Mouse (Mus musculus) layer of hippocampus, adult 8-10 months (tissue): Measurements from ENCODE around the gene Meis2. TPM values are rescaled to one million over a fixed set of nuclear protein-coding genes. Genes with fewer than 3 reads are reported as not detected.

Source experiments
- DNase-seq, 2 experiments: peaks; one replicate each; pipeline ENCODE4 v3.0.0; 2022; ENCODE audit warnings: low spot score in 2 of 2
- total RNA-seq, 4 experiments: library from RNA; stranded (reverse); gene quantifications; 2 replicates each; pipeline ENCODE4 v1.2.4; 2022

The Meis2 gene
- total RNA-seq, 4 experiments from 2014 or later = 43.4 to 69.1 (median 50.4) TPM

DNA sequence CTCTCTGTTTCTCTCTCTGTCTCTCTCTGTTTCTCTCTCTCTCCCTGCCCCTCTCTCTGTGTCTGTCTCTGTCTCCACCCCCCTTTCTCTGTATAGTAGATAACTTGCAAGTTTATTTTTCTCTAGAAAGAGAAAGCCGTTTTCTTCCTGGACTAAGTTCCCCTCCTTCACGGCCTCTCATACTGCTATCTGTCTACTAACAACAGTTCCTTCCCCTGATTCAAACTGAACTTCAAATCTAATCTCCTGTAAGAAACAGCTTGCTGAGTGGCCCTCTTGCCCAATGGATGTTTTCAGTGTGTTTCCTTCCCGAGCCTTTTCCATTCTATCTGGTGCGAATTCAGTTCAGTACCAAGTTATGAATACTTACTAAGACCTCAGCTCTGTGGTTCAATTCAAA, 155.4 kb downstream of the Meis2 start:
- no peak for DNase-seq

DNA sequence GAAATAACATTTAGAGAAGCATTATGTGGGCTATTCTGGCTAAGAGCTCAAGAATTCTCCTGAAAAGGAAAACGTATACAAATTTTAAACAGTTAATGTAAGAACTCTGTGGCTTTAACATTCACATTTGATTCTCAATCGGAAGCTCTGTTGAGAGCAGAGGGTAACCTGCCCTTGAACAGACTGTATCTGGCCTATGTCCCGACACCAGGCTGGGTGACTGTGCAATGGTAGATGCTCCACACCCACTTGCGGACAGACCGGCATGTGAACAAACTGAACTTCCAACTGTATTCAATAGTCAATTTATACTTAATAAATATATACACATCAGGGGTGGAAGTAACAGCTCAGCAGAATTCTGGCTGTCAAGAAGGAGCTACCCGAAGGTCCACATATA, 164.6 kb downstream of the Meis2 start:
- no peak for DNase-seq

- no peak for DNase-seq
Observed at GRCm38 (mm10) chr2:115897559-115897958, 168.1 kb downstream of the Meis2 start.

DNA sequence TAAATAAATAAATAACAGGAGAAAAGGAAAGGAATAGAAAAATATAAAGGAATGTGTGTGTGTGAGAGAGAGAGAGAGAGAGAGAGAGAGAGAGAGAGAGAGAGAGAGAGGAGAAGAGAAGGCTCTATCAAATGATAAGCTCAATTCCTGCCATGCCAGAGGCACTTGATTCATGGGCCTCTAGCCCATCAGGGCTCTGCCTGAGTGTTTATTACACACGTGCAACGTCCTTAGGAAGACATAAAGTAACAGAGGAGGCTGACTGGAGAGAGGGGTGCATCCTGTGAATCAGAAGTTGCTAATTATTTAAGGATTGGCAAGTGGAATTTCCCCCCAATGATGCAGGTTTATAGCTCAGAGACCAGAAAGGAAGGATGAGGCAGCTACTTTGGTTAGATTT, 168.6 kb downstream of the Meis2 start:
- DNase-seq = no peak

- no peak for DNase-seq
Observed at GRCm38 (mm10) chr2:115895717-115896116, 169.9 kb downstream of the Meis2 start.

- no peak for DNase-seq
Observed at GRCm38 (mm10) chr2:115895256-115895655, 170.4 kb downstream of the Meis2 start.

DNA sequence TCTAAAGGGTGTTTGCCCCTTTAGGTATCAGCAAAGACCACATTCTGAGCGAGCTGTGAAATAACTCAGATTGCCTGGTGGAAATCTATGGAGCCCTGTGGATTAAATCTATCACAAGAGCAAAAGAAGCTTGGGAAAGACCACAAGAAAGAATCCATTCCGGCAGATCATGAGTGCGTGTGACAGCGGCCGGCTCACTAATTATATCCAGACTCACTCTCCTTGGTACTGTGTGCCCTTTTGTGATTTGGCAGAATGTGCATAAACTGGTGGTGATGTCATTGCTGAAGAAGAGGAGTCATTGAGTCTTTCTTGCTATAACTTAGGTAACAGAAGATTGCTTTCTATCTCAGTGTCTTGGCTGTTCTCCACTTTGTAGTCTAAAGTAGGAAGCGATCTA, 172.5 kb downstream of the Meis2 start:
- no peak for DNase-seq

DNA sequence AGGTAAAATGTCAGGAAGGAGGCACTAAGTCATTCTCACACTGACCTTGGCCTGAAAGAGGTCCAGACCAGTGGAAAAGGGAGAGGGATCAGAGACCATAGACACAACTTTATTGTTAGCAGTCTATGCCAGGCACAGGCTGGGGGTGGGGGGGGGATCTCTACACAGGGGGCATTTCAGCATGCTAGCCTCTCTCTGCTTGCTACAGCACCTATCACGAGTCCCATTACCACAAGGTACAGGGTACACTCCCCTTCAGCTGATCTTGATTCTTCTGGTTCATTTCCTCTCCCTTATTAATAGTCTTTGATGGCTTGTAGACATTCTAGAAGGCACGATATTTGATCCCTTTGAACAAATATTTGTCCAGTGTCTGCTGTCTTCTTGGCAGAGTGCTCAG, 174.9 kb downstream of the Meis2 start:
- DNase-seq = no peak

DNA sequence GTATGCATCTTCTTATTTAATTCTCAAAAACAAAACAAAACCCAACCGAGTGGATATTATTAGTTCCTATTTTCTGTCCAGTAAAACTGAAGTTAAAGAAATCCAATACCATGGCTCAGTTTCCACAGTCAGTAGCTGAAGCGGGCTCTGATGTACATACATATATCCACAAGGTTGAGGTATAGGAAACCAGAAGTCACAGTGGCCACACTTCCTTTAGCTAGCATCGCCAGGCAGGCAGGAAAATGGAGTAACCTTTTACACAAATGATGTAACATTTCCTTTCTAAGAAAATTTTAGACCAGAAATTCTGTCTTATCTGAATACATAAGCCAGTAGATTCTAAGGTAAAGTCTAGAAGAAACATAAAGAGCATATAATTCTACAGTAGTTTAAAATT, 175.6 kb downstream of the Meis2 start:
- no peak for DNase-seq

DNA sequence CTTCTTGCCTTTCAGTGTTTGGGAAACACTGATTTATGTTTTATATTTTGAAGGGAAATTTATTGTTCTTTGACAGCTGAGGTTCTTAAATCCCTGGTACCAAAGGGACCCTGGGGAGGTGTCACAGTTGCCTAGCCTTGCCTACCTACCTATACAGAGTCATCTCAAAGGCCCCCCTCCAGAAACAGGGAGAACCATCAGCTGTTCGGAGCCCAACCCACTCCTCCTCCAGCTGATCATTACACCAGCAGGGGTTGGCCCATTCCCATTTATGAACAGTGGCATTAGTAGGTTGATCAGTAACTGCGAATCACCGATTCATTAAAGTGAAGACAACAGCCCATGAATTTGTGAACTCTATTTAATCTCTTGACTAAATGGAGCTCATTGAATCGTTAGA, 176.4 kb downstream of the Meis2 start:
- DNase-seq = no peak

DNA sequence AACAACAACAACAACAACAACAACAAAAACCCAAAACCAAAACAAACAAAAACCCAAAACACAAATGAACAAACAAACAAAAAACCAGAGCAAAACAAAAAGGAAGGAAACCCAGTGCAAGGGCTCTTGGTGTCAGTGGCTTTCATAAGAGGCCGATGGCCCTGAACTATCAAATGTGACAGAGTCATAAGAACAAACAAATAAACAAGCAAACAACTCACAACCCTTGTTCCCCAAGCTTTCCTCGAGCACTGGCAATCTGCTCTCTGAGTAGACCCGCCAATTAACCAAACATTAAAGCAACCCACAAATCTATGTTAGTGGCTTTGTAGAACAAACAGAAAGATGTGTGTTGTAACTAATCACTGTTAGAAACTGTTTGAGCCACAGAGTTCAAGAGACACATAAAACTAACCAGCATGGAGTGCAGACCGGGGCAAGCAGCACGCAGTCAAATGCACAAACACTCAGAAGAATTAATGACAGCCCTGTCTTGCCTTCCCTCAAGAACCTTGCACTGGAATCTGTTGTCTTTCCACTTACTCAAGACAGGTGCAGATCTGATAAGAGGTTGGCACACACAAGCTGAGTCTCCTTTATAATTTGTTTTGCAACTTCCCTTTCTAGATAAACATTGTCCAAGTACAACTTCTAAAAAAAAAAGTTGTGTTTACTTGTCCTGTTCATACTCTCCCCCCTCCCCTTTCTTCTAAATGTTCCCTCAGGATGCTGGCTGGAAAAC, 177.1 kb downstream of the Meis2 start:
- no peak for DNase-seq

- no peak for DNase-seq
Observed at GRCm38 (mm10) chr2:115887631-115888030, 178.0 kb downstream of the Meis2 start.

GRCm38 (mm10) chr2:115884184-115884583, 181.5 kb downstream of the Meis2 start:
- DNase-seq = no peak

- no peak for DNase-seq
Observed at GRCm38 (mm10) chr2:115883520-115883919, 182.1 kb downstream of the Meis2 start.

- DNase-seq = no peak
Observed at GRCm38 (mm10) chr2:115875802-115876531, 189.7 kb downstream of the Meis2 start.

DNA sequence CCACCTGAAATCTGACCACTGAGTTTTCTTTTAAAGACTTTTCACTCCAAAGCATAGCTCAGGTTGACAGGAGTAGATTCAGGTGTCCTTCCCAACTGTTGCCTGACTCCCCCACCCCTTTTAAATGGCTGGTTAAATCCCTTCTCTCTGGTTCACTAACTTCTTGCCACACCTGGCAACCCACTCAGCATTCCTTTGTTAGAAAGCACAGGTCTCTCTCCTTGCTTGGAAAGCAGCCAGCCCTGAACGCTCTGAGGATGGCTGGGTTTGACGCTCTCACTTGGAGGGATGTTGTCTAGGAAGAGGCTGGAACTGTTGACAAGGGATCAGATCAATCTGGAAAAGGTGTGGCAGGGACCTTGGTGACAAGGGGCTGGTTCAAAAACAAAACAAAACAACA, 192.8 kb downstream of the Meis2 start:
- no peak for DNase-seq

GRCm38 (mm10) chr2:115869966-115870365, 195.7 kb downstream of the Meis2 start:
- no peak for DNase-seq

DNA sequence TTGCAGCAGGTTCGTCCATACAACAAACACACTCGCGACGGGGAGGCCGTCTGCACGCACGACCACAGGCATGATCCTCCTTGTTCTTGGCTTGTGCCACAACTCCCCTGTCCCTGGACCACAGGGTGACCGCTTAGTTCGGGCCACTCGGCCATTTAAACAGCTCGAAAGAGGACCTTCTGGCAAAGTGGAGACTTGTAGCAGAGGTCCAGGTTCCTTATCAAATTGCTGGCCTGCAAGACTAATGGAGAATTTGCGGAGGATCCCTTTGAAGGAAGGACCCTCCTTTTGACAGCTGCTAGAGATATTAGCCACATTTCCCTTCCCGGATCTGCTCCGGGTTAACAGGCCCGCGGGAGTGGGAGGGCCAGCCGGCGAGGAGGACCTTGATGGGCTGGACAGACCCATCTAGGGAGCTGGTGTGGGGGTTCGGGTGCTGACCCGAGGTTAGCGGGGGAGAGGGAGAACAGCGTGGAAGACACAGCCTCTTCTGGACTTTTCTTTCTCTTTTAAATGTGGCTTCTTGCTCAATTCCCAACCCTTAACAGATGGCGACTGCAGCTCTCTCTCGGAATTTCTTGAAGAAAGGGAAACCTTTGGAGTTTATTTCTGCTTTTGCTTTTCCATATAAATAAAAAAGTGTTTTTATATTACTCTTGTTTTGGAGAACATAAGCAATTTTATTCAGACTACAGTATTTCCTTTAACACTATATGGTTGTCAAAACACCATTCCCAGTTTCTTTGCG, 204.9 kb downstream of the Meis2 start:
- DNase-seq = no peak

DNA sequence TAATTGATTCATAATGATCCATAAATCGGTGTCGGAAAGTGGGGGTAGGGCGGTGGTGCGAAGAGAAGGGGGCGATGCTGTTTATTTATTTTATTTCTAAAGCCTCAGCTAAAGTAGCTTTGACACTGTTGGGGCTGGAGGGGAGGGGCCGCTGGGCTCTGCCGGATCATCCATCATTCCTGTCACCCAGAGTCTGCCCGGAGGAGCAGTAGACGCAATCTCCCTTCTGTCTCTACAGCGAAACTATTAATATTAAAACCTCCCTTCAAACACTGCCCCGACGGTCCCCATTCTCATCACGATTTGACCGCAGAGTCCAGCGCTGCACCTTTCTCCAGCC, 205.5 kb downstream of the Meis2 start:
- DNase-seq = no peak

GRCm38 (mm10) chr2:115859371-115860140, 206.1 kb downstream of the Meis2 start:
- DNase-seq = no peak

DNA sequence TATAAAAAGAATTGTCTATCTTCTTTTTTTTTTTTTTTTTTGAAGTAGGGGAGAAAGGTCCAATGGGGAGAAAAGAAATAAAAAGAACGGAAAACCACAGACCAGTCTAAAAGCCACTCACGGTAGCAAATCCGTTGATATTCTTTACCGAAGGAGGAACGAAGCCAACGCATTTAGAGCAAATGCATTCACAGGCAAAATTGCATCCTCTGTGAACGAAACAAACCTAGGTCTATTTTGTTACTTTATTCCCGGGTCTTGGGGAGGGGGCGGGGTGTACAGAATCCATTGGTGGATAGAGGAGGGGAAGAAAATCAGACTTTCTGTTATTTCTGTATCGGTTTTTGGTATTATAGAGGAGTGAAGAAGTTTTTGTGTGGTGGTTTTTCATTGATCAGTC, 206.7 kb downstream of the Meis2 start:
- DNase-seq = no peak

GRCm38 (mm10) chr2:115858246-115858645, 207.4 kb downstream of the Meis2 start:
- no peak for DNase-seq
